Mouse (Mus musculus): ENCODE results near the gene Tbc1d10b. TPM values are rescaled to one million over a fixed set of nuclear protein-coding genes. Genes with fewer than 3 reads are reported as not detected.

The Tbc1d10b gene
- polyA plus RNA-seq, 1 experiment from 2014 or later: 15.8 TPM

- H3K27ac ChIP-seq (replicated peaks; ENCODE audit: low read depth, low read length): no peak overlapping the region
- 92% methylated on average over 6 of the region's 6 CpGs for WGBS
- H3K27me3 ChIP-seq (ENCODE audit: control insufficient read depth, insufficient read depth, low read length): no peaks in the 10 kb centered on the region
- H3K4me1 ChIP-seq (ENCODE audit: control insufficient read depth, insufficient read depth, low read length): no peaks in the 10 kb centered on the region
- no peak overlapping the region for H3K9ac ChIP-seq (replicated peaks; ENCODE audit: low read length)
- no peaks in the 10 kb centered on the region for H3K9me3 ChIP-seq (replicated peaks; ENCODE audit: control insufficient read depth, low read length)
- H3K4me3 ChIP-seq (ENCODE audit: low read depth, low read length): no peak overlapping the region
- H3K36me3 ChIP-seq (replicated peaks; ENCODE audit: control insufficient read depth, insufficient read depth, low read depth, low read length): no peaks in the 10 kb centered on the region
- no peak overlapping the region for H3K4me2 ChIP-seq (ENCODE audit: low read depth, low read length)
- DNase-seq (ENCODE audit: low spot score) (no peak), ATAC-seq (replicated peaks; ENCODE audit: insufficient number of reproducible peaks, low FRiP score, low TSS enrichment, low read depth) (no peak)
These were observed 55.8 kb downstream of the Tbc1d10b start for GRCm38 (mm10) chr7:127152464-127152863.

DNA sequence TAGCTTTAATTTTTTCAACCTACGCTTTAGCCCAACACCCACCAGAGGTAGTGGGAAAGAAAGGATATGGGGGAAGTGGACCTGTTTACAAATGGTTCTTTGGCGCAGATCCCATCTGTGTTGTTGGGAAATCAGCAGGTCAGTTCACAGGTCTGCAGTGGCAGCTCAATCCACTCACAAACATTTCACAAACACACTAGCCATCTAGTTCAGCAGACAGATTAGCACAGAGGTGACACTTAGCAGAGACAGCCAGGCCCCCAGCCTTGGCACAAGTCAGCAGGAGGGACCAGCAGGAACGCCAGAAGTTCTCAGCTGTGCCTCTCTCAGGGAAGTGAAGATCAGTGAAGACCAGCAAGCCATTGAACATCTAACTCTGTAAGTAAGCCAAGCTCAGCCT lies 60.4 kb downstream of the Tbc1d10b start:
- no peaks in the 10 kb centered on the region for H3K27me3 ChIP-seq (ENCODE audit: control insufficient read depth, insufficient read depth, low read length)
- no peaks in the 10 kb centered on the region for H3K4me1 ChIP-seq (ENCODE audit: control insufficient read depth, insufficient read depth, low read length)
- no peak overlapping the region for H3K4me3 ChIP-seq (ENCODE audit: low read depth, low read length)
- H3K9me3 ChIP-seq (replicated peaks; ENCODE audit: control insufficient read depth, low read length): no peaks in the 10 kb centered on the region
- DNase-seq (ENCODE audit: low spot score): no peak
- no peak overlapping the region for H3K9ac ChIP-seq (replicated peaks; ENCODE audit: low read length)
- ATAC-seq (replicated peaks; ENCODE audit: insufficient number of reproducible peaks, low FRiP score, low TSS enrichment, low read depth): no peak
- no peak overlapping the region for H3K27ac ChIP-seq (replicated peaks; ENCODE audit: low read depth, low read length)
- no peaks in the 10 kb centered on the region for H3K36me3 ChIP-seq (replicated peaks; ENCODE audit: control insufficient read depth, insufficient read depth, low read depth, low read length)
- WGBS: 72% methylated on average over 3 of the region's 3 CpGs
- H3K4me2 ChIP-seq (ENCODE audit: low read depth, low read length): no peak overlapping the region

Other genes with a start within 250 kb of the Tbc1d10b start
- gene Cdipt, start 232.6 kb downstream of the Tbc1d10b start, polyA plus RNA-seq (2014; fragmentation: Nextera tagmentation; extraction: Ambion mirVana): 64.3 and 71.6 TPM in 2 replicates
- gene Cdiptos, start 232.4 kb downstream of the Tbc1d10b start, polyA plus RNA-seq (2014; fragmentation: Nextera tagmentation; extraction: Ambion mirVana): 1.0 and 2.0 TPM in 2 replicates
- 2.6 and 3.0 TPM in 2 replicates for gene Mvp, start 193.8 kb downstream of the Tbc1d10b start, polyA plus RNA-seq (2014; fragmentation: Nextera tagmentation; extraction: Ambion mirVana)
- gene Pagr1b, start 192.0 kb downstream of the Tbc1d10b start, polyA plus RNA-seq (2014; fragmentation: Nextera tagmentation; extraction: Ambion mirVana): 0.32 and 0.53 TPM in 2 replicates
- 53.4 and 75.3 TPM in 2 replicates for gene Pagr1a, start 191.1 kb downstream of the Tbc1d10b start, polyA plus RNA-seq (2014; fragmentation: Nextera tagmentation; extraction: Ambion mirVana)
- 52.7 and 56.0 TPM in 2 replicates for gene Gm42742, start 187.4 kb downstream of the Tbc1d10b start, polyA plus RNA-seq (2014; fragmentation: Nextera tagmentation; extraction: Ambion mirVana)
- gene Prrt2, start 187.3 kb downstream of the Tbc1d10b start, polyA plus RNA-seq (2014; fragmentation: Nextera tagmentation; extraction: Ambion mirVana): 7.6 and 7.7 TPM in 2 replicates
- gene Maz, start 181.4 kb downstream of the Tbc1d10b start, polyA plus RNA-seq (2014; fragmentation: Nextera tagmentation; extraction: Ambion mirVana): 63.1 and 66.4 TPM in 2 replicates
- 192 and 199 TPM in 2 replicates for gene Kif22, start 166.0 kb downstream of the Tbc1d10b start, polyA plus RNA-seq (2014; fragmentation: Nextera tagmentation; extraction: Ambion mirVana)
- not detected in 2 replicates for gene Zg16, start 121.1 kb downstream of the Tbc1d10b start, polyA plus RNA-seq (2014; fragmentation: Nextera tagmentation; extraction: Ambion mirVana)
- 1.0 and 1.1 TPM in 2 replicates for gene AI467606, start 117.1 kb downstream of the Tbc1d10b start, polyA plus RNA-seq (2014; fragmentation: Nextera tagmentation; extraction: Ambion mirVana)
- 2.5 and 3.0 TPM in 2 replicates for gene Qprt, start 86.2 kb downstream of the Tbc1d10b start, polyA plus RNA-seq (2014; fragmentation: Nextera tagmentation; extraction: Ambion mirVana)
- gene Spn, start 70.6 kb downstream of the Tbc1d10b start, polyA plus RNA-seq (2014; fragmentation: Nextera tagmentation; extraction: Ambion mirVana): not detected in 2 replicates
- gene Cd2bp2, start 12.4 kb downstream of the Tbc1d10b start, polyA plus RNA-seq (2014; fragmentation: Nextera tagmentation; extraction: Ambion mirVana): 71.8 and 74.0 TPM in 2 replicates
- gene Mylpf, start 422 bp upstream of the Tbc1d10b start, polyA plus RNA-seq (2014; fragmentation: Nextera tagmentation; extraction: Ambion mirVana): 19.8 and 22.8 TPM in 2 replicates
- 20.9 and 22.5 TPM in 2 replicates for gene Zfp553, start 24.6 kb upstream of the Tbc1d10b start, polyA plus RNA-seq (2014; fragmentation: Nextera tagmentation; extraction: Ambion mirVana)
- 21.0 and 24.6 TPM in 2 replicates for gene Sept1, start 24.7 kb upstream of the Tbc1d10b start, polyA plus RNA-seq (2014; fragmentation: Nextera tagmentation; extraction: Ambion mirVana)
- gene Zfp771, start 35.8 kb upstream of the Tbc1d10b start, polyA plus RNA-seq (2014; fragmentation: Nextera tagmentation; extraction: Ambion mirVana): 63.2 and 65.3 TPM in 2 replicates
- 253 and 266 TPM in 2 replicates for gene Dctpp1, start 52.2 kb upstream of the Tbc1d10b start, polyA plus RNA-seq (2014; fragmentation: Nextera tagmentation; extraction: Ambion mirVana)
- gene Sephs2, start 65.6 kb upstream of the Tbc1d10b start, polyA plus RNA-seq (2014; fragmentation: Nextera tagmentation; extraction: Ambion mirVana): 92.4 and 102 TPM in 2 replicates
- 0.59 and 1.2 TPM in 2 replicates for gene Itgal, start 87.8 kb upstream of the Tbc1d10b start, polyA plus RNA-seq (2014; fragmentation: Nextera tagmentation; extraction: Ambion mirVana)
- gene Zfp768, start 137.1 kb upstream of the Tbc1d10b start, polyA plus RNA-seq (2014; fragmentation: Nextera tagmentation; extraction: Ambion mirVana): 6.1 and 6.4 TPM in 2 replicates
- 5.6 and 7.8 TPM in 2 replicates for gene Zfp747, start 167.6 kb upstream of the Tbc1d10b start, polyA plus RNA-seq (2014; fragmentation: Nextera tagmentation; extraction: Ambion mirVana)
- gene 9130019O22Rik, start 178.7 kb upstream of the Tbc1d10b start, polyA plus RNA-seq (2014; fragmentation: Nextera tagmentation; extraction: Ambion mirVana): 6.7 and 7.1 TPM in 2 replicates
- gene E430018J23Rik, start 185.2 kb upstream of the Tbc1d10b start, polyA plus RNA-seq (2014; fragmentation: Nextera tagmentation; extraction: Ambion mirVana): 6.1 TPM in 2 replicates
- 7.9 and 8.2 TPM in 2 replicates for gene Zfp764, start 198.4 kb upstream of the Tbc1d10b start, polyA plus RNA-seq (2014; fragmentation: Nextera tagmentation; extraction: Ambion mirVana)
- gene Zfp688, start 213.6 kb upstream of the Tbc1d10b start, polyA plus RNA-seq (2014; fragmentation: Nextera tagmentation; extraction: Ambion mirVana): 27.3 and 29.8 TPM in 2 replicates
- 11.7 and 12.4 TPM in 2 replicates for gene Zfp689, start 240.7 kb upstream of the Tbc1d10b start, polyA plus RNA-seq (2014; fragmentation: Nextera tagmentation; extraction: Ambion mirVana)

All from embryonic facial prominence, embryonic 11.5 days (tissue).